ENCODE assay signal across 21 mouse cellular contexts in the genomic region with DNA sequence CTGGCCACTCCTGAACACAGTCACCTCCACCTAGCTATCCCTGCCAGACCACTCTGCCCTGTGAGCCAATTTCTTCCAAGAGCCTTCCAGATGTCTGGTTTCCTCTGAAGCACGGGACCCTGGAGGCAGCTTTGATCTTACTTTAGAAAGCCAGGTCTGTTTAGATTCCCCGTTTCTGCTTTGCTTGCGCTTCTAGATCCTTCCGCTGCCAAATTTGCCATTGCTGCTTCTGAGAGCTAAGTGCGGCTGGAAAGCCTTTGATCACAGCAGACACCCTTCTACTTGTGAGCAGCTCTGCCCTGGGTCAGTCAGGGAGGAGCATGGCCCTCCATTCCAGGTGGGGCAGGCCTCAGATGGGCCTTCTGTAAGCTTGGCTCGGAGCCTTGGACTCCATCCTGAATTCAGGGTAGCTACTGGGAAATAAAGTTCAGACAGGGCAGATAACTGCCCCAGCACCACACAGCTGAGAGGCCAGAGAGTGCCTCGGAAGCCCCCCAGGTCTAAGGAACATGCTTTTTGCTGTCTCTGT. TPM values are rescaled to one million over a fixed set of nuclear protein-coding genes. Genes with fewer than 3 reads are reported as not detected.
"Had no signal": no experiment of that assay in that cellular context is flagged by ENCODE, and none has a peak within 500 bp of the region (broad histone marks: within the 10 kb centered on the region; RNA-seq: fewer than 3 reads in every experiment).

No protein-coding gene starts in this region.

- H3K9ac ChIP-seq: kidney, embryonic 15.5 days; liver, embryonic 12.5 days; lung, embryonic 15.5 days; midbrain, embryonic 13.5 days had no signal

- H3K4me1 ChIP-seq: kidney, embryonic 15.5 days; liver, embryonic 12.5 days; lung, embryonic 15.5 days; midbrain, embryonic 13.5 days had no signal

- H3K27ac ChIP-seq: kidney, embryonic 15.5 days; left cerebral cortex, adult 2 months; liver, embryonic 12.5 days; lung, embryonic 15.5 days; midbrain, embryonic 13.5 days had no signal

- H3K4me3 ChIP-seq: kidney, embryonic 15.5 days; left cerebral cortex, adult 2 months; liver, embryonic 12.5 days; lung, embryonic 15.5 days; midbrain, embryonic 13.5 days had no signal

- DNase-seq: kidney, adult 2 months; kidney, postnatal 14 days; lung, postnatal 14 days; right cerebral cortex, adult 18-20 months; right cerebral cortex, postnatal 25 days; thymus, adult 18-20 months; thymus, postnatal 14 days had no signal

- H3K27me3 ChIP-seq: kidney, embryonic 15.5 days; liver, embryonic 12.5 days; lung, embryonic 15.5 days; midbrain, embryonic 13.5 days had no signal

- H3K4me2 ChIP-seq: kidney, embryonic 15.5 days; liver, embryonic 12.5 days; lung, embryonic 15.5 days; midbrain, embryonic 13.5 days had no signal

- ATAC-seq: intestine, embryonic 16.5 days; liver, embryonic 12.5 days; midbrain, embryonic 13.5 days had no signal

- H3K36me3 ChIP-seq: lung, embryonic 15.5 days had no signal

- H3K9me3 ChIP-seq: kidney, embryonic 15.5 days; liver, embryonic 12.5 days; lung, embryonic 15.5 days; midbrain, embryonic 13.5 days had no signal

RNA-seq across cellular contexts. Expression of a gene that starts 18.2 kb away (rescaled TPM):
- total RNA-seq: layer of hippocampus, postnatal 25 days; left cerebral cortex, adult 2 months; left cerebral cortex, postnatal 14 days; megakaryocyte-erythroid progenitor cell, adult 5-6 weeks had no signal
- polyA plus RNA-seq: intestine, embryonic 16.5 days; kidney, embryonic 15.5 days; large intestine, adult 2 months; limb, embryonic 11.5 days; liver, embryonic 12.5 days; liver, embryonic 16.5 days; lung, embryonic 15.5 days; midbrain, embryonic 13.5 days; neural tube, embryonic 14.5 days; small intestine, adult 2 months had no signal
